Mouse (Mus musculus) cerebellum, adult 2 months (tissue): ENCODE measurements around the gene Man1b1.

ENCODE experiments used
- CTCF ChIP-seq: fragments of 200-500 bp; IDR thresholded peaks from 2 replicates; pipeline ENCODE4 v1.5.1; 2011; ENCODE audit warnings: low read depth, mild to moderate bottlenecking, control low read depth, low read length, moderate library complexity, borderline replicate concordance; ENCODE audit not compliant: insufficient read depth
- POLR2A ChIP-seq: fragments of 200-500 bp; IDR thresholded peaks from 2 replicates; pipeline ENCODE4 v1.6.1; 2011; ENCODE audit warnings: low read length, control low read depth, borderline replicate concordance; ENCODE audit not compliant: insufficient read depth

- TF ChIP-seq CTCF (no peak), POLR2A (no peak)
Measured at GRCm38 (mm10) chr2:25369996-25370395, 37.9 kb downstream of the Man1b1 start.
